Mouse (Mus musculus): ENCODE measurements around the gene Il17re.

Gene Il17re

DNA sequence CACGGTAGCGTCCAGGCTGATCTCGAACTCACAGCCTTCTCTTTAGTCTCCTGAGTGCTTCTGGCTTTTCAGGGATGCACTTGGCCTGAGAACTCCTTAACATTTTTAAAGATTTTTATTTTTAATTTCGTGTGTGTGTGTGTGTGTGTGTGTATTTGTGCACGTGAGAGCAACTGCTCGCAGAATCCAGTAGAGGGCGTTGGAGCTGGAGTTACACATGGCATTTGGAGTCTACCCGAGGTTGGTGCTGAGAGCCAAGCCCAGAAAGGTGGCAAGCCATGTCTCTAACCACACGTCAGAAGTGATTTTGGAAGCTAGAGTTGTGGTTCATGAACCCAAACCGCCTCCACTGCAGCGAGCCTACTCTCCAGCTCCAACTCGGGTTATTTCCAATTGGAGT is 15.2 kb upstream of the Il17re start:
- no peak for DNase-seq (ENCODE audit: low spot score)

DNA sequence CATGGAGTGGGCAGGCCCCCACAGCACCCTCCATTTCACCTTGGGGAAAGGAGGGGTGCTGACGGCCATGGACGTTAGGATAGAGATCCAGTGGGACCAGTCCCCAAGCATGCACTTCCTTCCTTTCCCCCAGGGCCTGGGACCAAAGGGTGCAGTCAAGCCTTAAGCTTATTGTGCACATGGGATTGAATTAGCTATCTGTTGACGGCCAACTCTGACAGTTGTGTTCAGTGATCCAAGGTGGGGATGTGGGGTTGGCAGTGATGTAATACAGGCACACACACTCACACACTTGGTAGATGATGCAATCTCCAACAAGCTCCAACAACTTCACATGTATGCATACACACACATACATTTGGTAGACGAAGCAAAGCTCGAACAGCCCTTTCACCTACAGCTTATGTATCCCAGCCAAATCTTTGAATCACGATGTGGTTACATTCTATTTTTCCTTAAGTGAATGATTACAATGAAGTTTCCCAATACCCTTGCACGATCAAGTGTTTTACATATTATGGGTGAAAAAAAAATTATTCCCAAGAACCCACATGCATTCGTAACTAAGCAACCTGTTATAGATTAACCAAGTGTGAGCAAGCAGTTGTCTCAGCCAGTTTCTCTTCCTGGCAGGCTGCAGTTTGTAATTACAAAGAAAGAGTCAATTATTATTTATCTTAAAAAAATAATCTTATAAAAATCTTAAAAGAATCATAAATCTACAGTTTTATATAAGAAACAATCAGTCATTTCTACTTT is 13.9 kb upstream of the Il17re start:
- DNase-seq (ENCODE audit: low spot score), result no peak

DNA sequence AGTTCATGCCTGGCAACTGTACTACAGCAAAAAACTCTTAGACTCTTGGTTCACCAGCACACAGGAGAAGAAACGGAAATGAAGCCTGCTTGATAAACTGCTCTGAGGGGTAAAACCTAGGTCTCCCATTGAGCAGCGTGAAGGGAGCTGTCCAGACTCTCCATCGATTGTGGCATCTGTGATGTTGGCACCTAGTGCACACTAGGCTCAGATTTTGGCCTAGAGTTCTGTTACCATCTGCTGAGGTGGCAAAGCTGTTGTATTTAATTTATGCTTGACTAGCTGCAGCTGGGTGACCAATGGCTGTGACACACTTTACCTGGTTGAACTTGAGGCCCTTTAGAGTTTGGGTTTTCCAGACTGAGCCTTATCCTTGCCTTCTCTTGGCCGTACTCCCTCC is 10.6 kb upstream of the Il17re start:
- no peak for DNase-seq (ENCODE audit: low spot score)

DNA sequence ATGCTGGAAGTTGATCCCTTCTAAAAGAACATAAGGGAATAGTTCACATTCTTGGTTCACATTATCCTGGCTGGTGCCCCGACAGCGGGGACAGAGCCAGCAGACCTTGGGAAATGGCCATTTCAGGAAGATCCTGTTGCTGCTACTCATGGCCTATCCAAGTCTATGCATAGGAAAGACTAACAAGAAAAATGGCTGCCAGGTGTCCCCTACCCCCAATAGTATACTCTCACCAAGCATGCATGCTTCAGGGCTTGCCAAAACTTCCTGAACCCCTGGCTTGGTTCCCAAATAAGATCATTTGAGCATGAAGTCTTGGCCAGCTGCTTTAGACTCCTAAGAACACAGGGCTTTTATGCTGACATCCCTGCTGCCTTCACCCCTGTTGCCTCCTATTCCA is 6.4 kb upstream of the Il17re start:
- DNase-seq (ENCODE audit: low spot score), result no peak

DNA sequence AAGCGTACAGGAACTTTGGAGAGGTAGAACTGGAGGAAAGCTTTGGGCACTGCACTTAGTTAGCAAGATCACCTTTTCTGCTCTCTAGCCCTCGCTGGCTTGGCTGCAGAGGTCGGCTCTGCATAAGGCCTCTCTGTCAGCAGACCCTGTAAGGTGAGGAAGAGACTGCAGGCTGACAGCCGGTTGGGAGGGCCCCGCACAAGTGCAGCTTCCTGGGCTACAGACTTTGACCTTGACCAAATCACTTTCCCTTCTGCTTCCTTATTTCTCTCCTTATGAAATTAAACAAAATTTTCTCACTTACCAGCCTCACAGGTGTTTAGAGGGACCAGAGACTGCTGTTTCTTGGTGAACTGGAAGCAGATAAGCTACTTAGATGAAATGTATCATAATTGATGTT is 3.3 kb upstream of the Il17re start:
- DNase-seq (ENCODE audit: low spot score), result no peak

DNA sequence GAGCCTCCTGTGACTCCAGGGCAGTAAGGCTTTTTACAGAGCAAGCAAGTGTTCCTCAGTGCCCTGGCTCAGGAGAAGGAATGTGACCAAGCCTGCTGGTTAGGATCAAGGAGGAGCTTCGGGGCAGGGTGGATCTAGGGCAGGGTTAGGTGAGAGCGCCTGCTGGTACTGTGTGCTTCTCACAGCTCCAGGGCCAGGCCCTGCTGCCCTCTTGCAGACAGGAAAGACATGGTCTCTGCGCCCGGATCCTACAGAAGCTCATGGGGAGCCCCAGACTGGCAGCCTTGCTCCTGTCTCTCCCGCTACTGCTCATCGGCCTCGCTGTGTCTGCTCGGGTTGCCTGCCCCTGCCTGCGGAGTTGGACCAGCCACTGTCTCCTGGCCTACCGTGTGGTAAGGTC is 351 bp downstream of the Il17re start:
- DNase-seq (ENCODE audit: low spot score), result no peak

- no peak for DNase-seq (ENCODE audit: low spot score)
Observed at GRCm38 (mm10) chr6:113464040-113464439, 5.8 kb downstream of the Il17re start.

- no peak for DNase-seq (ENCODE audit: low spot score)
Observed at GRCm38 (mm10) chr6:113465602-113466001, 7.3 kb downstream of the Il17re start.

GRCm38 (mm10) chr6:113468512-113468911 is 10.2 kb downstream of the Il17re start:
- DNase-seq (ENCODE audit: low spot score), result no peak

- peak; percentile 61 for DNase-seq (ENCODE audit: low spot score)
Observed at GRCm38 (mm10) chr6:113469021-113469420, 10.7 kb downstream of the Il17re start.

DNA sequence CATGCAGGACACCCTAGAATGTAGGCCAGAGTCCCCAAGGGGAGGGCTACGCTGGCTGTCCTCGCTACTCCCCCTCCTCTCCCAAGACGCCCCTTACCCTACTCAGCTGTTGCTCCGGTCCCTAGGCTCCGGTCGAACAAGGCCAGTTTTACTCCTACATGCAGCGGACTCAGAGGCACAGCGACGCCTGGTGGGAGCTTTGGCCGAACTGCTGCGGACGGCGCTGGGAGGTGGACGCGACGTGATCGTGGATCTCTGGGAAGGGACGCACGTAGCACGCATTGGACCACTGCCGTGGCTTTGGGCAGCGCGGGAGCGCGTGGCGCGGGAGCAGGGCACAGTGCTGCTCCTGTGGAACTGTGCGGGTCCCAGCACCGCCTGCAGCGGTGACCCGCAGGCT is 11.1 kb downstream of the Il17re start:
- DNase-seq (ENCODE audit: low spot score), result peak; percentile 78

GRCm38 (mm10) chr6:113471297-113471936 is 13.1 kb downstream of the Il17re start, which contains the start of gene Il17rc:
Gene Il17rc (plus strand): TSS chr6:113471427.
- peak; percentile 66 for DNase-seq (ENCODE audit: low spot score)

DNA sequence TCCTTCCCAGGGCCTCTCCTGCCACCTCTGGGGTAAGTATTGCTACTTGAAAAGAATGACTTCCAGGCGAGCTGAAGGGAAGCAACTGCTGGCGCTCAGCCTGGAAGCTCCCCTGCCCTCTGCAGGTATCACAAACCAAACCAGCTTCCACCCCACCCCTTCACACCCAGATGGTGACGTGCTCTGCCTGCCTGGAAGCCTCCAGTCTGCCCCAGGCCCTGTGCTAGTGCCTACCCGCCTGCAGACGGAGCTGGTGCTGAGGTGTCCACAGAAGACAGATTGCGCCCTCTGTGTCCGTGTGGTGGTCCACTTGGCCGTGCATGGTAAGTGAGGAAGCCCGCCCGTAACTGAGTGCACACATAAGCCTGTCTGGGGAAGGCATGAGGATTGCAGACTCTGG is 13.8 kb downstream of the Il17re start:
- DNase-seq (ENCODE audit: low spot score), result peak; percentile 17

DNA sequence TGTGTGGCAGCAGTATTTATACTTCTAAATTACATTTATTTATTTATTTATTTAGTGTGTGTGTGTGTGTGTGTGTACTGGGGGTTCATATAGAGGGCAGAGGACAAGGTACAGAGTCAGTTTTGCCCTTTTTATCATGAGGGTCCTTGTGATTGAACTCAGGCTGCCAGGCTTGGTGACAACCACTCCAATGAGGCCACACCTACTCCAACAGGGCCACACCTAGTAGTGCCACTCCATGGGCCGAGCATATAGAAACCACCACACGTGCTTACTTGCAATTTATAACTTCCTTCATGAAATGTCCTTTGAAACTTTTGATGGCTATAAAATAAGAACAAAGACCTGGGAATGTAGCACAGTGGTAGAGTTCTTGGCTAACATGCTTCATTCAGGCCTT is 15.0 kb downstream of the Il17re start:
- DNase-seq (ENCODE audit: low spot score), result no peak

DNA sequence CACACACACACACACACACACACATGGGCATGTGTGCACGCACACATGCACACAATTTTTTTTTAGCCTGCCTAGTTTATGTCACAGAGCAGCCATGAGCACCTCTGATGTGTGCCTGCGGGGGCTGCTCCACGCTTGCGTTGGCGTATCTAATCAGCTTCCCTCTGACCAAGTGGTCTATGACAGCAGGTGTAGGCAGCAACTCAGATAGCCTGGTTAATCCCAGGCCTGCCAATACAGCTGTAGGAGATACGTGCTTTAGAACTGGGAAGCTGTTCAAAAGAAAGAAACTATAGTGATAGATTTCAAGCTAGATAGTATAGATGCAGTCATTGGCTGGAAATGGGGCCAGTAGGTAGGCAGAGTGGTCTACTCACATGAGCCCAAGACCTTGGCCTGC is 15.4 kb downstream of the Il17re start:
- DNase-seq (ENCODE audit: low spot score), result no peak

DNA sequence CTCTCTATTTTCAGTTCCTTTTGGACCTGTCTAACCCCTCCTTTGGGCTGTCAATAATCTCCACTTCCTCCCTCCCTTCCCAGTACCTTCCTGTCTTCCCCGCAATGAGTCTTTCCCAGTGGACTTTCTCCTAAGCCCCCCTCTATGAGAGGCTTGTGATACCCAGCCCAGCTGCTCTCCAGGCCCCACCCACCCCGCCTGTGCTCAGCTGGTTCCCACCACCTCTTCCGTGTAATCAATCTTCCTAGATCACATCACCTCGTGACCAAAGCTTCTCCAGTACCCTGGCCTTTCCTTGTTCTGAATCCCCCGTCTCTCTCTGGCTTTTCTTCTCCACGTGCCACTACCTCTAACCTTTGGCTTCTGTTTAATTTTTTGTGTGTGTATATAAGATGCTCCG is 19.1 kb downstream of the Il17re start:
- no peak for DNase-seq (ENCODE audit: low spot score)

- no peak for DNase-seq (ENCODE audit: low spot score)
Observed at GRCm38 (mm10) chr6:113478906-113479305, 20.6 kb downstream of the Il17re start.

DNA sequence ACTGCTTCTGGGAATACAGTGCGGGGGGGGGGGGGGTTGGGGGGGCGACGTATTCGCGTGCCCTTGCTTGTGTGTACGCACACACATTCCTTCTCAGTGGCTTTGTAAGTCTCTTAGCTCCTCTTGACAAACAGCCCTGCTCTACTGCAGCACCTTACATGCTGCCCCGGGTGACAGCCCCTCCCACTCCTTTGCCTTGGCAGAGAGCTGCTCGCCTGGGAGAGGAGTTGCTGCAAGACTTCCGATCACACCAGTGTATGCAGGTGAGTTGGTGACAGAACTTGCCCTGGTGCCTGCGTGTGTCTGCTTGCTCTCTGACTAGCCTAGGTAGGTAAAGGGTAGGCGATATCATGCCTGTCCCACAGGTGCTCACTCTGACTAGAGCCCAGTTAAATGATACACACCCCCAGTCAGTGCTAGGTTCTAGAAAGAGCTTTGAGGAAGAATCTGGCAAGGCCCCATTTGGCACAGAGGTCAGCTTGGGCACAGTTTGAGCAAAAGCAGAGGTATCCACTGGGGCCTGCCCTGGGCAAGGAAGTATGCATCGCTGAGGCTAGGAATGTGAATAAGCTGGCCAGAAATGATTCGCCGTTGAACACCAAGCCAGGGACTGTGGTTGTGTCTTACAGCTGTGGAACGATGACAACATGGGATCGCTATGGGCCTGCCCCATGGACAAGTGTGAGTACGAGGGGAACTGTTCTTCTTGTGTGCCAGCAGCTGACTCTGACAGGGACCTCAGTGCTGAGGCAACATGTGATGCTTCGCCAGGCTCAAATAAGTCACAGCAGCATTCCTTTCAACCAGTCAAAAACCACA is 22.5 kb downstream of the Il17re start:
- no peak for DNase-seq (ENCODE audit: low spot score)

DNA sequence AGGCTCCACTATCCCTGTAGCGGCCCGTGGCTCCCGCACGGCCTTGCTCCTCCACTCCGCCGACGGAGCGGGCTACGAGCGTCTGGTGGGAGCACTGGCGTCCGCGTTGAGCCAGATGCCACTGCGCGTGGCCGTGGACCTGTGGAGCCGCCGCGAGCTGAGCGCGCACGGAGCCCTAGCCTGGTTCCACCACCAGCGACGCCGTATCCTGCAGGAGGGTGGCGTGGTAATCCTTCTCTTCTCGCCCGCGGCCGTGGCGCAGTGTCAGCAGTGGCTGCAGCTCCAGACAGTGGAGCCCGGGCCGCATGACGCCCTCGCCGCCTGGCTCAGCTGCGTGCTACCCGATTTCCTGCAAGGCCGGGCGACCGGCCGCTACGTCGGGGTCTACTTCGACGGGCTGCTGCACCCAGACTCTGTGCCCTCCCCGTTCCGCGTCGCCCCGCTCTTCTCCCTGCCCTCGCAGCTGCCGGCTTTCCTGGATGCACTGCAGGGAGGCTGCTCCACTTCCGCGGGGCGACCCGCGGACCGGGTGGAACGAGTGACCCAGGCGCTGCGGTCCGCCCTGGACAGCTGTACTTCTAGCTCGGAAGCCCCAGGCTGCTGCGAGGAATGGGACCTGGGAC is 24.3 kb downstream of the Il17re start:
- peak; percentile 46 for DNase-seq (ENCODE audit: low spot score)

- peak; percentile 92 for DNase-seq (ENCODE audit: low spot score)
Observed at GRCm38 (mm10) chr6:113483100-113483615, 24.9 kb downstream of the Il17re start, which contains the start of gene Creld1. Gene Creld1 (plus strand): TSS chr6:113483297.

GRCm38 (mm10) chr6:113483729-113484128 is 25.4 kb downstream of the Il17re start:
- DNase-seq (ENCODE audit: low spot score), result peak; percentile 34

DNA sequence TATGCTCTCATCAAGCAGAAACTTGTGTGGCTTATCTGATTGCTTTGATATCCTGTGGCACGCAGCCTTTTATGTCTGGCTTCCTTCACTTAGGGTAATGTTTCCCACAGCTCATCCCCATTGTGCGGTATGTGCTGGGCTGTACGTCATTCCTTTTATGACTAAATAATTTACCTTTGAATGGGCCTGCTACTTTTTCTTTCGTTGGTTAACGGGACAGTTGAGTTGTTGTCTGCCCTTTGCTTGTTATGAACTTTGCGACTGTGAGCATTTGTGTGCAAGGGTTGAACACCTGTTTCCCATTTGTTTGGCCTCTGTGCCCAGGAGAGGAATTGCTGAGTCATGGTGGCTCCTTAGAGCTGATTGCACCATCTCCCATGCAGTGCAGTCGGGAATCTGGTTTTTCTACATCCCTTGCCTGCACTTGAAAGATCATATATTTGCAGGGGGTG is 28.9 kb downstream of the Il17re start:
- DNase-seq (ENCODE audit: low spot score), result no peak
